9 mouse cellular contexts compared by ENCODE assay signal in the genomic region with DNA sequence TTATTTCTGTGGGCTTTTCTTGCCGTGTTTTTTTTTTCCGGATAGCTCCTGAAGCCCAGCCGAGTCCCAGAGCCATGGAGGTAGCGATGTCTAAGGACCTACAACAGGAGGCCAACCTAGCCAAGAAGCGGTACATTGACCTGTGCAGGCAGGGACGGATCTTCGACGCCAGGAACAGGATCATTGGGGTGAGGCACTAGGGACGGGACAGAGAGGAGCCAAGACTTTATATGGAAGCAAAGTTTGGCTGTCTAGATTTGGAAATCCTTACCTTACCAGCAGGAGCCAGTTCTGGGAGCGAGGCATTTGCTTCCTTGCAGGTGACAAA. TPM values are rescaled to one million over a fixed set of nuclear protein-coding genes. Genes with fewer than 3 reads are reported as not detected.
DNase-seq lines count a peak whose midpoint lies in the region; ATAC-seq and TF ChIP-seq lines count a peak whose summit lies in the region.
"Had no signal": no experiment of that assay in that cellular context is flagged by ENCODE, and none has a peak within 500 bp of the region (broad histone marks: within the 10 kb centered on the region; RNA-seq: fewer than 3 reads in every experiment).

No protein-coding gene starts in this region.

- 0 out of 2 replicates have a peak, but pooled peaks cover 3% of the 10 kb centered on the region for H3K27me3 ChIP-seq in heart, embryonic 11.5 days (ENCODE audit: control insufficient read depth, insufficient read depth, low read length)
- peaks cover 38% of the 10 kb centered on the region for H3K27me3 ChIP-seq in E14TG2a.4 (ENCODE audit: insufficient read depth, low read length)
- no peaks in the 10 kb centered on the region for H3K27me3 ChIP-seq in forebrain, postnatal 0 days (ENCODE audit: insufficient read depth, low read length)
- no peaks in the 10 kb centered on the region for H3K27me3 ChIP-seq in liver, embryonic 14.5 days (ENCODE audit: control insufficient read depth, insufficient read depth, low read length)

- DNase-seq in heart, postnatal 4 days = no peak
- DNase-seq in forebrain, postnatal 0 days = no peak
- DNase-seq in liver, embryonic 14.5 days (ENCODE audit: low read depth in 3 of 3, low spot score in 3 of 3) = no peak
- DNase-seq in ovary, postnatal 14 days (ENCODE audit: low spot score) = no peak
- no peak for DNase-seq in spleen, postnatal 14 days (ENCODE audit: low spot score in 2 of 2)
- DNase-seq in thymus, postnatal 36 days = no peak

- no peaks in the 10 kb centered on the region for H3K36me3 ChIP-seq in heart, embryonic 11.5 days (ENCODE audit: control insufficient read depth, insufficient read depth, low read length)
- no peaks in the 10 kb centered on the region for H3K36me3 ChIP-seq in E14TG2a.4 (ENCODE audit: insufficient read depth, low read length)
- H3K36me3 ChIP-seq in forebrain, postnatal 0 days (ENCODE audit: insufficient read depth) = no peaks in the 10 kb centered on the region
- H3K36me3 ChIP-seq in liver, embryonic 14.5 days (replicated peaks; ENCODE audit: control insufficient read depth, insufficient read depth, low read depth) = no peaks in the 10 kb centered on the region

- H3K9me3 ChIP-seq in heart, embryonic 11.5 days (replicated peaks; ENCODE audit: control insufficient read depth, low read length) = no peaks in the 10 kb centered on the region
- peaks cover 12% of the 10 kb centered on the region for H3K9me3 ChIP-seq in E14TG2a.4 (ENCODE audit: low read length)
- H3K9me3 ChIP-seq in forebrain, postnatal 0 days (ENCODE audit: low read length) = no peaks in the 10 kb centered on the region
- no peaks in the 10 kb centered on the region for H3K9me3 ChIP-seq in liver, embryonic 14.5 days (ENCODE audit: control insufficient read depth, low read length)

- H3K4me3 ChIP-seq in heart, embryonic 11.5 days (ENCODE audit: low read depth, low read length) = peak overlapping the region; percentile 34
- peak overlapping the region; percentile 78 for H3K4me3 ChIP-seq in E14TG2a.4 (replicated peaks; ENCODE audit: low read length)
- H3K4me3 ChIP-seq in forebrain, postnatal 0 days (ENCODE audit: low read depth, low read length) = peak overlapping the region; percentile 32
- no peak overlapping the region for H3K4me3 ChIP-seq in liver, embryonic 14.5 days (ENCODE audit: insufficient read depth in 1 of 2, low read depth in 2 of 2, low read length in 2 of 2)

- H3K27ac ChIP-seq in heart, embryonic 11.5 days (ENCODE audit: low read depth, low read length) = no peak overlapping the region
- no peak overlapping the region for H3K27ac ChIP-seq in forebrain, postnatal 0 days (ENCODE audit: low read depth, low read length)
- H3K27ac ChIP-seq in liver, embryonic 14.5 days = no peak overlapping the region

- no peak for TF ChIP-seq EP300 in liver, embryonic 14.5 days (IDR thresholded peaks at IDR 0.05; ENCODE audit: low read depth)

- no peak overlapping the region for H3K9ac ChIP-seq in heart, embryonic 11.5 days (ENCODE audit: low read depth, low read length)
- no peak overlapping the region for H3K9ac ChIP-seq in forebrain, postnatal 0 days
- H3K9ac ChIP-seq in liver, embryonic 14.5 days (replicated peaks) = no peak overlapping the region

- peak overlapping the region; percentile 67 for H3K4me2 ChIP-seq in heart, embryonic 11.5 days
- H3K4me2 ChIP-seq in forebrain, postnatal 0 days (ENCODE audit: low read depth) = peak overlapping the region; percentile 55
- peak overlapping the region; percentile 13; the same call in 1 of the 2 replicates for H3K4me2 ChIP-seq in liver, embryonic 14.5 days (ENCODE audit: low read depth)

- H3K4me1 ChIP-seq in heart, embryonic 11.5 days (ENCODE audit: control insufficient read depth, insufficient read depth, low read length) = no peaks in the 10 kb centered on the region
- H3K4me1 ChIP-seq in E14TG2a.4 (replicated peaks; ENCODE audit: low read depth, low read length) = peaks cover 15% of the 10 kb centered on the region
- peaks cover 9% of the 10 kb centered on the region; the same call in 1 of the 2 replicates for H3K4me1 ChIP-seq in forebrain, postnatal 0 days (ENCODE audit: insufficient read depth)
- no peaks in the 10 kb centered on the region for H3K4me1 ChIP-seq in liver, embryonic 14.5 days (replicated peaks; ENCODE audit: control insufficient read depth in 2 of 2, insufficient read depth in 2 of 2, low read length in 1 of 2)

- ATAC-seq in heart, embryonic 11.5 days (replicated peaks; ENCODE audit: insufficient number of reproducible peaks, low FRiP score, low TSS enrichment) = no peak
- 0 out of 2 replicates have a peak, but pooled peaks have one; percentile 16 for ATAC-seq in forebrain, postnatal 0 days
- ATAC-seq in liver, embryonic 14.5 days (ENCODE audit: insufficient read depth) = no peak
- ATAC-seq: activated CD4-positive, CD25-positive, alpha-beta regulatory T cell, adult 4 months had no signal

- WGBS in heart, embryonic 11.5 days (ENCODE audit: insufficient replicate concordance) = 20% methylated on average over 10 of the region's 10 CpGs
- WGBS in forebrain, postnatal 0 days = 22% methylated on average over 10 of the region's 10 CpGs
- WGBS in liver, embryonic 14.5 days (ENCODE audit: insufficient replicate concordance) = 28% methylated on average over 10 of the region's 10 CpGs

- TF ChIP-seq CTCF in E14TG2a.4 (conservative IDR thresholded peaks at IDR 0.05; ENCODE audit: low read length) = no peak
- no peak for TF ChIP-seq CTCF in forebrain, postnatal 0 days (IDR thresholded peaks at IDR 0.05; ENCODE audit: low read depth)
- TF ChIP-seq CTCF in liver, embryonic 14.5 days (IDR thresholded peaks at IDR 0.05; ENCODE audit: low read depth) = no peak

RNA-seq across cellular contexts. Expression of a gene that starts 0.3 kb away (rescaled TPM):
- 0.14 and 0.21 TPM in 2 replicates for polyA plus RNA-seq in heart, embryonic 11.5 days (2014; fragmentation: Nextera tagmentation; extraction: Ambion mirVana)
- total RNA-seq in heart, postnatal 4 days (2021) = not detected
- total RNA-seq in forebrain, postnatal 0 days (2014; rRNA removed) = 0.48 and 0.69 TPM in 2 replicates
- polyA plus RNA-seq in forebrain, postnatal 0 days (2015; fragmentation: Nextera tagmentation; extraction: Ambion mirVana) = 0.28 and 0.70 TPM in 2 replicates
- polyA plus RNA-seq in liver, embryonic 14.5 days (2012; rRNA removed) = not detected in 2 replicates
- polyA plus RNA-seq in liver, embryonic 14.5 days (2014; fragmentation: Nextera tagmentation; extraction: Ambion mirVana) = not detected in 2 replicates
- polyA plus RNA-seq: activated CD4-positive, CD25-positive, alpha-beta regulatory T cell, adult 4 months had no signal

RNA-seq across cellular contexts. Expression of a gene that starts 0.4 kb away (rescaled TPM):
- polyA plus RNA-seq in heart, embryonic 11.5 days (2014; fragmentation: Nextera tagmentation; extraction: Ambion mirVana) = 0.11 TPM in 2 replicates
- total RNA-seq in heart, postnatal 4 days (2021) = under 1 TPM; 0.11 to 0.12 TPM
- 0.08 and 0.43 TPM in 2 replicates for total RNA-seq in forebrain, postnatal 0 days (2014; rRNA removed)
- 0.19 TPM in 2 replicates for polyA plus RNA-seq in forebrain, postnatal 0 days (2015; fragmentation: Nextera tagmentation; extraction: Ambion mirVana)
- polyA plus RNA-seq in liver, embryonic 14.5 days (2012; rRNA removed) = 0.04 and 0.25 TPM in 2 replicates
- polyA plus RNA-seq in liver, embryonic 14.5 days (2014; fragmentation: Nextera tagmentation; extraction: Ambion mirVana) = 0.25 and 0.43 TPM in 2 replicates
- polyA plus RNA-seq: activated CD4-positive, CD25-positive, alpha-beta regulatory T cell, adult 4 months had no signal

Comparison
In these comparisons a context has a peak if more than half of its experiments do, and no peak if none do; other contexts are left out.
1. H3K4me2 ChIP-seq: peak in every context shown above with its lines; median percentile 67 in heart, embryonic 11.5 days; 55 in forebrain, postnatal 0 days; 13 in liver, embryonic 14.5 days.
2. H3K4me3 ChIP-seq: peak in heart, embryonic 11.5 days (single experiment), E14TG2a.4 (single experiment) and forebrain, postnatal 0 days (single experiment); none in liver, embryonic 14.5 days (0 of 2).